Mouse (Mus musculus): ENCODE measurements around the gene Gm17304.

Gene Gm17304

GRCm38 (mm10) chr5:106623337-106623736 is 14.4 kb downstream of the Gm17304 start:
- DNase-seq (ENCODE audit: low read depth, low spot score) = no peak

GRCm38 (mm10) chr5:106628369-106629149 is 19.7 kb downstream of the Gm17304 start:
- DNase-seq (ENCODE audit: low read depth, low spot score) = no peak

DNA sequence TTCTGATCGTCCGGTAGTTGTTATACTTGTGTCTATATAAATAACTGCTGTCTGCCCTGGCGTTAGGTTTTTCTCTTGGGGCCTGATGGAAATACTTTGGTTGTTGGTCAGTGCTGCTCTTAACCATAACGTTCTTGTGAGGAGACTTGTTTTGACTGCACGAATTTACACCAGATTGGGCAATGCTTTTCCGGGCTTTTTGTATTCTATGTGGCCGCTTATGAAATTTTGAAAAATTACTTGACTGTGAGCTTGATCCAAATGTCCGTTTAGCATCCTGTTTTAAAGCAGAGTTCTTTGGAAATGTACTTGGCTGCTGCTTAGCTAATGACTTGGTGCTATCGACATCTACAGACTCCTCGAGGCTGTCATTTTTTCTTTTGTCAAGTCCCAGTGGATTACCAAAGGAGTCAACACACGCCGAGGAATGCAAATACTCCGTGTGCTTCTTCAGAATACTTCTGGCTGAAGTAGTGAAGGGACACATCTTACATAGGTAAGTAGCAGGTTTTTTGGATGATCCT is 27.6 kb downstream of the Gm17304 start:
- DNase-seq (ENCODE audit: low read depth, low spot score) = no peak

GRCm38 (mm10) chr5:106639627-106640026 is 30.7 kb downstream of the Gm17304 start:
- DNase-seq (ENCODE audit: low read depth, low spot score) = no peak

GRCm38 (mm10) chr5:106640235-106640809 is 31.4 kb downstream of the Gm17304 start:
- no peak for DNase-seq (ENCODE audit: low read depth, low spot score)

- no peak for DNase-seq (ENCODE audit: low read depth, low spot score)
Observed at GRCm38 (mm10) chr5:106641876-106642275, 33.0 kb downstream of the Gm17304 start.

DNA sequence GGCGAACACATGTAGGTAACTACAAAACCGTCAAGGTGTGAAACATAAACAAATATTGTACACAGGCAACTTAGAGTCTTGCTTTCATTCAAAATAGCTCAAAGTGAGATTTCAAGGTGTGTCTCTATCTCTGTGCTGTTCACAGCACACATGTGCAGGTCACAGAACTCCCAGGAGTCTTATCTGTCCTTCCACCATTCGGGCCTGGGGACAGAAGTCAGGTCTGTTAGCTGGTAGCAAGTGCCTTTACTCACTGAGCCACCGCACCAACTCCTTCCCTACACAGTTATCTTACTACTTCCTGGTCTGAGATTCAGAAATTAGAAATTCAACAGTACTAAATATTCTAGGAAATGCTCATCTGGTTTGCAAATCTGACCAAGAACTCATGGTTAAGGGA is 34.5 kb downstream of the Gm17304 start:
- no peak for DNase-seq (ENCODE audit: low read depth, low spot score)

DNA sequence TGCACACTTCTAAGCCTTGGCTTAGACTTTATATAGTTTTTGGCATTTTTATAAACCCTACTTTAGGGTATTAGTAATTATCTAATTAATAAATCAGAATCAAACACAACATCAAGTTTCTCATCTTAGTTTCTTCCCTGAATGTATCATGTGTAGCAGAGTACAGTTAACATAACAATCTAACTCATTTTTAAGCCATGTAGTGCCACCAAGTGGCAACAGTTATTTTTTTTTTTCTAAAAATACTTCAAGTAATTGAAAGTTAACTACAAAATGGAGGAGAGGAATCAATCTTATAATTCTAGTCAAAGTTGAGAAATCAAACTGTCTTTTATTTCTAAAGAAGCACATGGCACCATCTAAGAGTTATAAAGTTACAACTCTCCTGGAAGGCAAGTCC is 40.5 kb downstream of the Gm17304 start:
- no peak for DNase-seq (ENCODE audit: low read depth, low spot score)

- DNase-seq (ENCODE audit: low read depth, low spot score) = no peak
Observed at GRCm38 (mm10) chr5:106649995-106650394, 41.1 kb downstream of the Gm17304 start.

DNA sequence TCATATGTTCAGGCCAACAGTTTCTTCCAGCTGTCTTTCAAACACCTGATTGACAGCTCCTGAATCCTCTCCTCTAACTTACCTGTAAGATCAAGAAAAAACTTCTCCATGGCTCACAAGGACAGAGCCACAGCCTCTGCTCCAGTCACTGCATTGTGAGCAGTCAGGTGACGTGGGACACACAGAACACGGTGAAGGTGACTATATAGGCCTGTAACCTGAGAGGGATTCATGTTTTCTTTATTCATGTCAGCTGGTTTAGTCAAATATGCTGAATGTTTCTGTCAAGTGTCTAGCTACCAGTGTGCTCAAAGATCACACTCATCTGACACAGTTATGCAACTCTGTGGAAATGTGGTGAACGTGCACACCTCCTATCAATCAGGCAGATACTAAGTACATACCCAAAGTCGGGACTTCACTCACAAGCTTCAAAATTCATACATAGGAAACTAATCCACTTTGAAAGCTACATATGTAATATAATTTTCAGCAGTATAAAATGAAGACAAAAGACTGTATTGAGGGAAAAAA is 43.4 kb downstream of the Gm17304 start:
- DNase-seq (ENCODE audit: low read depth, low spot score) = no peak

DNA sequence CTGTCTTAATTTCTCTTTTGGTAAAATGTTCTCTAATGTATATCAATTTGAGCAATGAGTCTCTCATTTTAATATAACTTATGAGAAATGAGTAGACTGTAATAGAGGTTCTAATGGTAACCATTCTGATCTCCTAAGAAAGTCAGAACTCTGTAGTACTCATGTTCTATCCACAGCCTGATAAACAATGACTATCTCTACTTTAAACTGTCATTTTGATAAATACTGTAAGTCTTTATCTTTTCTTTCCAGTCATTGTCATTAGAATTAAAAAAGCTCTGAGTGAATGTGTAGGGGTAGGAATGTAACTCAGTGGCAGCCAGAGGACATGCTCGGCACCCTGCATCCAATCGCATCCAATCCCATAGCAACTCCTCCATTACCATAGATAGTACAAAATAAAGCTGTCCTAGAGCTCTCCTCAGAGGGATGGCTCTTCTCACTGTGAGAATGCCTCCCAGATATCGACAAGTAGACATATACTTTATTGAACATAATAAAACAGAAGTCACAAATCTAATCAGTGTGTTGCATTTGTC is 44.0 kb downstream of the Gm17304 start:
- DNase-seq (ENCODE audit: low read depth, low spot score) = no peak
